ENCODE assay signal across 15 mouse cellular contexts in the genomic region with DNA sequence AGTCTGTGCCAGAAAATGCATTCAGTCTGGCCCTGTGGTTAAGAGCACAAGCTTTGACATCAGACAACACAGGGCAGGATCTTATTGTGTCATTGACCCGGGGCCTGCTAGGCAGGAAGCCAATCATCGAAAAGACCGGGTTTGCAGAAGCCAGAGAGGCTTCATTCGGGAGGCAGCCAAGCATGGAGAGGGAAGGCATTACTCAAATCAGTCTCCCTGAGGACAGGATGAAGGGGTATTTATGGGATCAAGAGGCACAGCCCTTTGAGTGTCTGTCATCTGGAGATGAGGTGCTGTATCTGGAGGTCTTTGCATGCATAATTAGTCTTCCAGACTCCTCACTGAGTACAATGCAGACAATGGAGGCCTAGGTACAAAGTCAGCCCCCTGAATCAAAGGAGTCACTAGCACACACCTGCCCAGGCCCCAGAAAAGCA. TPM values are rescaled to one million over a fixed set of nuclear protein-coding genes. Genes with fewer than 3 reads are reported as not detected.
DNase-seq lines count a peak whose midpoint lies in the region; ATAC-seq and TF ChIP-seq lines count a peak whose summit lies in the region.
"Had no signal": no experiment of that assay in that cellular context is flagged by ENCODE, and none has a peak within 500 bp of the region (broad histone marks: within the 10 kb centered on the region; RNA-seq: fewer than 3 reads in every experiment).

No protein-coding gene starts in this region.

- no peak overlapping the region for H3K4me2 ChIP-seq in hindbrain, postnatal 0 days (ENCODE audit: low read depth, low read length)
- H3K4me2 ChIP-seq in midbrain, embryonic 12.5 days (replicated peaks): no peak overlapping the region
- H3K4me2 ChIP-seq in midbrain, embryonic 15.5 days: no peak overlapping the region
- no peak overlapping the region for H3K4me2 ChIP-seq in liver, postnatal 0 days (ENCODE audit: low read depth, low read length)
- H3K4me2 ChIP-seq: embryonic facial prominence, embryonic 13.5 days had no signal

- H3K27me3 ChIP-seq in hindbrain, embryonic 10.5 days (ENCODE audit: insufficient read depth, poor library complexity, severe bottlenecking): no peaks in the 10 kb centered on the region
- no peaks in the 10 kb centered on the region for H3K27me3 ChIP-seq in hindbrain, postnatal 0 days (ENCODE audit: insufficient read depth, low read length)
- H3K27me3 ChIP-seq in midbrain, embryonic 12.5 days: no peaks in the 10 kb centered on the region
- H3K27me3 ChIP-seq in midbrain, embryonic 15.5 days (replicated peaks): no peaks in the 10 kb centered on the region
- H3K27me3 ChIP-seq in liver, postnatal 0 days (ENCODE audit: insufficient read depth, low read length): no peaks in the 10 kb centered on the region
- H3K27me3 ChIP-seq: embryonic facial prominence, embryonic 13.5 days had no signal

- no peaks in the 10 kb centered on the region for H3K36me3 ChIP-seq in hindbrain, embryonic 10.5 days
- no peaks in the 10 kb centered on the region for H3K36me3 ChIP-seq in hindbrain, postnatal 0 days (ENCODE audit: insufficient read depth, low read length)
- H3K36me3 ChIP-seq in midbrain, embryonic 12.5 days: no peaks in the 10 kb centered on the region
- H3K36me3 ChIP-seq in midbrain, embryonic 15.5 days (replicated peaks): no peaks in the 10 kb centered on the region
- no peaks in the 10 kb centered on the region for H3K36me3 ChIP-seq in liver, postnatal 0 days (replicated peaks; ENCODE audit: insufficient read depth, low read length)
- H3K36me3 ChIP-seq: embryonic facial prominence, embryonic 13.5 days had no signal

- no peak for TF ChIP-seq POLR2A in brain, embryonic 14.5 days (IDR thresholded peaks at IDR 0.05; ENCODE audit: borderline replicate concordance, extremely low read depth, insufficient read depth, insufficient read length, poor library complexity, severe bottlenecking)

- no peak for TF ChIP-seq CTCF in hindbrain, postnatal 0 days (IDR thresholded peaks at IDR 0.05; ENCODE audit: low read depth)
- TF ChIP-seq CTCF in brain, embryonic 14.5 days (IDR thresholded peaks at IDR 0.05; ENCODE audit: borderline replicate concordance, extremely low read depth, insufficient read depth, insufficient read length): no peak
- no peak for TF ChIP-seq CTCF in liver, postnatal 0 days (IDR thresholded peaks at IDR 0.05; ENCODE audit: low read depth)

- no peaks in the 10 kb centered on the region for H3K9me3 ChIP-seq in hindbrain, embryonic 10.5 days
- H3K9me3 ChIP-seq in hindbrain, postnatal 0 days (ENCODE audit: low read length): no peaks in the 10 kb centered on the region
- H3K9me3 ChIP-seq in midbrain, embryonic 12.5 days: no peaks in the 10 kb centered on the region
- no peaks in the 10 kb centered on the region for H3K9me3 ChIP-seq in midbrain, embryonic 15.5 days
- H3K9me3 ChIP-seq in liver, postnatal 0 days (ENCODE audit: low read length): no peaks in the 10 kb centered on the region
- H3K9me3 ChIP-seq: embryonic facial prominence, embryonic 13.5 days had no signal

- no peak for ATAC-seq in hindbrain, postnatal 0 days
- ATAC-seq in midbrain, embryonic 12.5 days (ENCODE audit: low FRiP score, low read depth): no peak
- ATAC-seq in midbrain, embryonic 15.5 days (replicated peaks): no peak
- peak; percentile 36 for ATAC-seq in liver, postnatal 0 days
- ATAC-seq: forebrain, embryonic 14.5 days; intestine, embryonic 16.5 days had no signal

- no peak for TF ChIP-seq EP300 in liver, postnatal 0 days (IDR thresholded peaks at IDR 0.05; ENCODE audit: low read depth)

- H3K9ac ChIP-seq in hindbrain, postnatal 0 days (replicated peaks; ENCODE audit: low read length): no peak overlapping the region
- no peak overlapping the region for H3K9ac ChIP-seq in midbrain, embryonic 12.5 days (replicated peaks)
- H3K9ac ChIP-seq in midbrain, embryonic 15.5 days: no peak overlapping the region
- H3K9ac ChIP-seq in liver, postnatal 0 days (replicated peaks): no peak overlapping the region
- H3K9ac ChIP-seq: embryonic facial prominence, embryonic 13.5 days; liver, embryonic 14.5 days had no signal

- H3K27ac ChIP-seq in hindbrain, embryonic 10.5 days: peak overlapping the region; percentile 63
- no peak overlapping the region for H3K27ac ChIP-seq in hindbrain, postnatal 0 days
- H3K27ac ChIP-seq in midbrain, embryonic 12.5 days (replicated peaks): peak overlapping the region; percentile 73
- no peak overlapping the region for H3K27ac ChIP-seq in midbrain, embryonic 15.5 days
- peak overlapping the region; percentile 52; the same call in 1 of the 2 replicates for H3K27ac ChIP-seq in liver, postnatal 0 days (ENCODE audit: low read depth)
- H3K27ac ChIP-seq: embryonic facial prominence, embryonic 13.5 days; liver, embryonic 14.5 days had no signal

- 30% methylated on average over 4 of the region's 4 CpGs for WGBS in hindbrain, embryonic 10.5 days
- 9% methylated on average over 4 of the region's 4 CpGs for WGBS in hindbrain, postnatal 0 days
- 15% methylated on average over 4 of the region's 4 CpGs for WGBS in midbrain, embryonic 12.5 days
- 4% methylated on average over 4 of the region's 4 CpGs for WGBS in midbrain, embryonic 15.5 days
- 29% methylated on average over 4 of the region's 4 CpGs for WGBS in liver, postnatal 0 days (ENCODE audit: insufficient replicate concordance)

- peaks cover 26% of the 10 kb centered on the region for H3K4me1 ChIP-seq in hindbrain, embryonic 10.5 days (replicated peaks)
- H3K4me1 ChIP-seq in hindbrain, postnatal 0 days (ENCODE audit: insufficient read depth, low read length): no peaks in the 10 kb centered on the region
- H3K4me1 ChIP-seq in midbrain, embryonic 12.5 days: 0 out of 2 replicates have a peak, but pooled peaks cover 10% of the 10 kb centered on the region
- H3K4me1 ChIP-seq in midbrain, embryonic 15.5 days: peaks cover 15% of the 10 kb centered on the region
- peaks cover 31% of the 10 kb centered on the region for H3K4me1 ChIP-seq in liver, postnatal 0 days (ENCODE audit: insufficient read depth)

- no peak for DNase-seq in hindbrain, embryonic 10.5 days (ENCODE audit: low spot score)
- DNase-seq in hindbrain, postnatal 0 days (ENCODE audit: low spot score): no peak
- peak; percentile 39 for DNase-seq in brain, embryonic 14.5 days (ENCODE audit: low read depth)
- peak; percentile 75 for DNase-seq in liver, postnatal 0 days
- no peak for DNase-seq in right cerebral cortex, adult 18-20 months
- DNase-seq in thymus, postnatal 10 days (ENCODE audit: low spot score in 2 of 2): no peak
- DNase-seq: gastrocnemius, postnatal 14 days; thymus, postnatal 36 days had no signal

- no peak overlapping the region for H3K4me3 ChIP-seq in hindbrain, embryonic 10.5 days
- H3K4me3 ChIP-seq in hindbrain, postnatal 0 days (ENCODE audit: low read length): no peak overlapping the region
- no peak overlapping the region for H3K4me3 ChIP-seq in midbrain, embryonic 12.5 days
- no peak overlapping the region for H3K4me3 ChIP-seq in midbrain, embryonic 15.5 days
- H3K4me3 ChIP-seq in liver, postnatal 0 days (ENCODE audit: low read depth, low read length): no peak overlapping the region
- H3K4me3 ChIP-seq: embryonic facial prominence, embryonic 13.5 days had no signal

RNA-seq across cellular contexts. Expression of a gene that starts 10.4 kb away (rescaled TPM):
- 55.6 and 68.9 TPM in 2 replicates for polyA plus RNA-seq in hindbrain, embryonic 10.5 days (2016; fragmentation: Nextera tagmentation; extraction: Ambion mirVana)
- total RNA-seq in hindbrain, postnatal 0 days (2014; rRNA removed): 188 and 206 TPM in 2 replicates
- 44.8 and 55.9 TPM in 2 replicates for polyA plus RNA-seq in hindbrain, postnatal 0 days (2015; fragmentation: Nextera tagmentation; extraction: Ambion mirVana)
- polyA plus RNA-seq in midbrain, embryonic 12.5 days (2016; fragmentation: Nextera tagmentation; extraction: Ambion mirVana): 99.1 and 121 TPM in 2 replicates
- 85.4 and 92.2 TPM in 2 replicates for polyA plus RNA-seq in midbrain, embryonic 15.5 days (2015; fragmentation: Nextera tagmentation; extraction: Ambion mirVana)
- 94.4 and 171 TPM in 2 replicates for polyA plus RNA-seq in brain, embryonic 14.5 days (2012; rRNA removed)
- polyA plus RNA-seq in liver, postnatal 0 days (2015; fragmentation: Nextera tagmentation; extraction: Ambion mirVana): 7.5 and 8.4 TPM in 2 replicates

RNA-seq across cellular contexts. Expression of a gene that starts 45.2 kb away (rescaled TPM):
- polyA plus RNA-seq in hindbrain, embryonic 10.5 days (2016; fragmentation: Nextera tagmentation; extraction: Ambion mirVana): 7.6 and 7.9 TPM in 2 replicates
- total RNA-seq in hindbrain, postnatal 0 days (2014; rRNA removed): 39.2 and 50.5 TPM in 2 replicates
- polyA plus RNA-seq in hindbrain, postnatal 0 days (2015; fragmentation: Nextera tagmentation; extraction: Ambion mirVana): 28.2 and 28.3 TPM in 2 replicates
- polyA plus RNA-seq in midbrain, embryonic 12.5 days (2016; fragmentation: Nextera tagmentation; extraction: Ambion mirVana): 8.4 and 9.9 TPM in 2 replicates
- polyA plus RNA-seq in midbrain, embryonic 15.5 days (2015; fragmentation: Nextera tagmentation; extraction: Ambion mirVana): 25.7 and 26.7 TPM in 2 replicates
- polyA plus RNA-seq in brain, embryonic 14.5 days (2012; rRNA removed): 20.5 and 21.1 TPM in 2 replicates
- 1.6 and 1.7 TPM in 2 replicates for polyA plus RNA-seq in liver, postnatal 0 days (2015; fragmentation: Nextera tagmentation; extraction: Ambion mirVana)
- total RNA-seq: monocyte, adult 5-6 weeks had no signal

RNA-seq across cellular contexts. Expression of a gene that starts 55.9 kb away (rescaled TPM):
- 1.5 and 2.2 TPM in 2 replicates for polyA plus RNA-seq in hindbrain, embryonic 10.5 days (2016; fragmentation: Nextera tagmentation; extraction: Ambion mirVana)
- 0.83 and 1.3 TPM in 2 replicates for total RNA-seq in hindbrain, postnatal 0 days (2014; rRNA removed)
- 0.21 and 0.39 TPM in 2 replicates for polyA plus RNA-seq in hindbrain, postnatal 0 days (2015; fragmentation: Nextera tagmentation; extraction: Ambion mirVana)
- polyA plus RNA-seq in midbrain, embryonic 12.5 days (2016; fragmentation: Nextera tagmentation; extraction: Ambion mirVana): 0.79 and 0.97 TPM in 2 replicates
- 0.65 and 0.80 TPM in 2 replicates for polyA plus RNA-seq in midbrain, embryonic 15.5 days (2015; fragmentation: Nextera tagmentation; extraction: Ambion mirVana)
- 0.33 and 0.86 TPM in 2 replicates for polyA plus RNA-seq in brain, embryonic 14.5 days (2012; rRNA removed)
- 3.8 and 4.3 TPM in 2 replicates for polyA plus RNA-seq in liver, postnatal 0 days (2015; fragmentation: Nextera tagmentation; extraction: Ambion mirVana)

Comparison
In these comparisons a context has a peak if more than half of its experiments do, and no peak if none do; other contexts are left out.
1. H3K27ac ChIP-seq: peak in hindbrain, embryonic 10.5 days (single experiment), midbrain, embryonic 12.5 days (single experiment) and liver, postnatal 0 days (single experiment); none in hindbrain, postnatal 0 days (single experiment) and midbrain, embryonic 15.5 days (single experiment).
2. DNase-seq: peak in brain, embryonic 14.5 days (single experiment) and liver, postnatal 0 days (single experiment); none in hindbrain, embryonic 10.5 days (single experiment), hindbrain, postnatal 0 days (single experiment), right cerebral cortex, adult 18-20 months (single experiment) and thymus, postnatal 10 days (0 of 2).